Mouse (Mus musculus) gastrocnemius, adult 18-20 months (tissue): ENCODE results near the gene Slc25a26. TPM values are rescaled to one million over a fixed set of nuclear protein-coding genes. Genes with fewer than 3 reads are reported as not detected.

ENCODE experiments used
- DNase-seq: peaks from one replicate; pipeline ENCODE4 v3.0.0; 2021; ENCODE audit warnings: low spot score
- total RNA-seq, 2 experiments: library from RNA; stranded (reverse); gene quantifications; 2 replicates each; pipeline ENCODE4 v1.2.3; 2021

The Slc25a26 gene
- total RNA-seq, 2 experiments from 2014 or later = 15.4 to 18.1 TPM

DNA sequence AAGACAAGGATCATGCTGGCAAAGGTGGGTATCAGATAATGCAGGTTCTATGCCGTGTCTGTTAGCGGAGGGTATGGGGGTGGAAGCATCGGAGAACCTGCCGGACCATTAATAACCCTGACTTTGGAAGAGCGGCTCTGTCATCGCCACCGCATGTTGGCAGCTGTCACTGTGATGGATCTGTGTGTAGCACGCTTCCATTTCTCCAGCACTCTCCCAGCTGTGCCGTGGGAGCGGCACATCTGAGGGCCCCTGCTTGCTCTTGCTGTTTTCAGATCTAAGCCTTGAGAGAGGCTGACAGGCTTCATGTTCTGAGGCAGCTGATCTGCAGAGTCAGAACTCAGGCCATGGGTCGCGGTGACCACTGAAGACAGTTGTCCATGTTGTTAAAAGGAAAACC, 98.3 kb downstream of the Slc25a26 start:
- peak; percentile 46 for DNase-seq

DNA sequence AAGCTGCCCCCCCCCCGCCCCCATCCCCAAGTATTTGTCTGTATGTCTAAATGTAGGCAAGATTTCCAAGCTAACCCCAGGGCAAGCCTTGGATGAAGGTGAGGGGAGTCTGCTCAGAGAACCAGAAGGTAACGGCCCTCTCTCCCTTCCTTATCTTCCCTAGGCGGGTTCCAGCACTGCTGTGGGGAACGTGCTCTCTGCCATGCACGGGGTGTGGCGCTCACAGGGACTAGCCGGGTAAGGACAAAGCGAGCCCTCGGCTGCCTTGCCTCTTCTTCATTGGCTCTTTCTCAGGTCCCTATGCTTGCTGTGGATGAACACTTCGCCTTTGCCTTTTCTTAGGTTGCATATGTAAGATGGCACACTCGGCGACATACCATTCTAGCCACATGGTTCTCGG, 98.9 kb downstream of the Slc25a26 start:
- no peak for DNase-seq

DNA sequence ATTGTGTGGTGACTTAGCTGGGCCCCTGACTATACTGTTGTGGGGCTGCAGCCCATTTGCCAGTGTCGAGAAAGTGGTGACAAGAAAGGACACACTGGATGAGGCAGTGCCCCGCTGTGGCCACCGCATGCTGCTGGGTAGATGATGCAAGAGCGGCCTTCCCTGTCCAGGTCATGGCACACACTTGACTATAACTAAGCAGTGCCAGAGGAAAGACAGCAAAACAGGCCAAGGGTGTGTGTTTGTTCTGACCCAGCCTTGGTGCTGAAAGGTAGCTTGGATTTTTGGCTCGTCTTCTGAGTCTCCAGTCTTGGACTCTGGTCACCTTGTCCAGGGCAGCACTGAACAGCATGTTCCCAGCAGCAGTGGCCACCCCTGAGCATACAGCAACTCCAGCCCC, 101.0 kb downstream of the Slc25a26 start:
- peak; percentile 71 for DNase-seq

DNA sequence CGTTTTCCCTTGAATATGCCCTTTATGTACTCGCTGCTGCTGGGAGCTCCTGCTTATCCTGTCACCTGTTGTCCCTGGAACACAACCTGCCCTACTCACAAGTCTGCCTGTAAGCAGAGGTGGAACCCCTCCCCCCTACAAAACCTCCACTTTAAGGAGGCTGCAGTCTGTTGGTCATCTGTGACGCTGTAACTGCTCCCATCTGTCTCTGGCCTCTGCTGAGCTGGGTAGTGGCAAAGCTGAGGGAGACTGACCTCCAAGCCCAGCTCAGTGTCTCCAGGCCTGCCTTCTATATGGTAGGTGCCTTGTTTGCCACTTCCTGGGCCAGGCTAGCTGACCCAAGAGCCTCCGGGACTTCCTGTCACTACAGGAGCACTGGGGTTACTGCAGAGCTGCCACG, 101.7 kb downstream of the Slc25a26 start:
- DNase-seq = peak; percentile 28

DNA sequence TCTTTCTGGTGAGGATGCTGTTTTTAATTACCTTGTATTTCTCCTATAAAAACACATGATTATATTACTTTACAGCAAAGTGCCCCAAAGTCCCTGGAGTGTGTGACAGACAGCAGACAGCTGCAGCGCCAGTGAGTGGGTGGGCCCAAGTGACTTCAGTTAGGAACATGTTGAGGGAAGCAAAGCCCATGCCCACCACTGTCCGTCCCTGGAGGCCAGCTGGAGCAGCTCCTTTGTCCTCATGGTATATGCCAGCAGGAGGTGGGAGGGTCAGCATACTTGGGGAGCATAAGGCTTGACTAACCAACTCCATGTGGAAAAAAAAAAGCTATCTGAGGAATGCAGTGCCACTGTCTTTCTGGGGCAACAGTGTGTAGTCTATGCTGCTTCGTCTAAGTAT, 103.9 kb downstream of the Slc25a26 start:
- no peak for DNase-seq

DNA sequence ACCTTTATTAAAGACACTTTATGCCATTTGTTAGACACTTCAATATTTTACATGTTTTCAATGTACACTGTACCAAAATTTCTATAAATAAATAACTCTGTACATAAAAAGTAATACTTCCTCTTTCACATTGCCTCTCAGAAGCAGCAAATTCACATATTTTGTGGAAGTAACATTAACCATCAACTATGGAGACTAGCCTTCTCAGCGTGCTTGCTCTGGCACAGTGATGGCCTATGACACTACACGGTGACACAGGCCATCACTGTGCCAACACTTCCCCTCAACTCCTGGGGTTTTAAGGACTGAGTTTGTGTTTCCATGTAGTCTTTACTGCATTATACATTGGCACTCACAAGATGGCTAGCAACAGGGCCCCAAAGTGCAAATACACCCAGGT, 104.4 kb downstream of the Slc25a26 start:
- no peak for DNase-seq

DNA sequence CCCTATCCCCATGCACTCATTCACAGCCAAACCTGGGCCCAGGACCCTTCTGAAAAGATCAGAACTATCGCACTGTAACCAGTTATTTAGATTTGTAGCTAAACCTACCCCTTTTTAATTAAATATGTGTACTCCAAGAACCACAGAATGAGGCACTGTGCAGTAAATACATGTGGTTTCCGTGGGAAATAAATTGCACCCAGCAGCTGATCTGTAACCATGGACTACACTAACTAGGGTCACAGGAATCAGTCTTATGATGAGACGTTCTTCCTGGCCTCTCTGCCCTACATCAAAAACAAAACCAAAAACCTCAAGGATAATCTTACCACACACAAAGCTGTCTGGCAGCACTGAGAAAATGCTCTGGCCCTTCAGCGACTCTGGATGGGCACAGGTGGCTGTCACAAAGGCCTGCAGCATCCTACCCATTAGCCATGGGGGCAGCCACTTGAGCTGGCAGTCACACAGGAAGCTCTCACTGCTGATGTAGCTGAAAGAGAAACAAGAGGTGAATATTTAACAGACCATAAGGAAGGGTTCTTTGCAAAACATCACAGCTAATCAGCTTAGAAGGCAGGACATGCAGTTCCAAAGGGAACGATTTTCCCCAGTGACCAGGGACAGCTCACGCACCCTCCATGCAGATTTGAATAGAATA, 113.2 kb downstream of the Slc25a26 start:
- DNase-seq = no peak

DNA sequence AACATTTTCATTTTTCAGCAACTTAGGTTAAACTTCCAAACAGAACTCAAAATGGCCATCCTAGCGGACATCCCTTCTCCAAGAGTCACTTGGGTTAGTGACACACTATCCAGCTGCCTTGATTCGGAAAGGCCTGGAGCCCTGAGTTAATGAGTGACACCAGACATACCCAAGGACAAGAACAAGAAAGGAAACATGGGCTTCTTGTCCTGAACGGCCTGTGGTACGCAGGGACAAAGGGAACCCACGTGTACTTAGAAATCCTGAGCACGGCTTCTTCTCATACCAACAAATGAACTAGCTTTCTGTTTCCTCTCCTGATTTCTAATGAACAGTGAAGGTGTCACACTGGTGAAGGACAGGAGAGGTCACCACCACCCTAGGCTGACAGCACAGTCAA, 114.2 kb downstream of the Slc25a26 start:
- DNase-seq = no peak

DNA sequence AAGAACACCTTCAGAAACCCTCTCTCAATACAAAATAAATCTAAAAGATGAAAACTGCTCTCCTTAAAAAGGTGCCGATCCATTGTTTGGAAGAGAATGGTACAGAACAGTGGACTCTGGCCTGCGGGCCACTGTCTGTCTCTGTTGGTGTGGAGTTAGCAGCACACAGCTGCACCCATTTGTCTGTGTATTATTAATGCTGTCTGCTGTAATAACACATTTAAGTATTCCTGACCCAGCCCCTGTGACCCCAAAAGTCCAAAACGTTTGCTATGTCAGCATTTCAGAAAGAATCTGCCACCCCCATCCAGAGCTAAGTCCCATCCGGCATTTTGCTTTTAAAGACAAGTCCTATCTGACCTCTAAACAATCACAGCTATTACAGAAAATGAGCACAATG, 115.8 kb downstream of the Slc25a26 start:
- DNase-seq = no peak

DNA sequence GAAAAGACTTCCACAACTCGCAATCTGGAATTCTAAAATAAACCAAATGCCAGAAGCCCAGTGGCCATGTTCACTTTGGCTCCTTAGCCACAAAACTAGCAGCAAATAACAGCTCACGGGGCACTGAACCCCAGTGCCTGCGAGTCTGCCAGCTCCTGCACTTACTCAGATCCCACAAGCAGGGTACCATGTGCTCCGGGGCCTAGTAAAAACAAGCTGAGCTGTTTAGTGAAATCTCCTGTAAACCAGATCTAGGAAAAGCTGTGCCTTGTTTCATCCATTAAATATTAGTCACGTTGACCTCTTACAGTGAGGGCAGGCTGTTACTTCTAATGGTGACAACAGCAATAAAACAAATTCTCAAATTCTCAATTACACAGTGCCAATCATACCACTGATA, 118.5 kb downstream of the Slc25a26 start:
- DNase-seq = no peak

DNA sequence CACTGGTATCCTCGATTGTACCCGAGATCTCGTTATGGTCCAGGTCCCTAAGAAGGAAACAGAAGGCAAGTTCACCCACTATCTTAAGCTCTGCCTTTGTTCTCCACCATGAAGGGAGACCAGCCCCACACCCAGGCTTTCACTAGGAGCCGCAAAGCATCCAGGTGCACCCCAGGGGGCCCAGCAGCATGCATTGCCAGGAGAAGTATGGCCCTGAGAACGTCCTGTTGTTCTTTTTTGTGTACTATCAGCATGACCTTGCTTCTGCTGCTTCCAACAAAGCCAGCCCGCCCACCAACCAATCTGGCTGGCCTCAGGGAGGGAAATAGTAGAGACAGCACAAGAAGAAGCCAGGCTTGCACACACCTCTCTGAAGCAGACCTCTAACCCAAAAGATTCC, 120.2 kb downstream of the Slc25a26 start:
- no peak for DNase-seq

DNA sequence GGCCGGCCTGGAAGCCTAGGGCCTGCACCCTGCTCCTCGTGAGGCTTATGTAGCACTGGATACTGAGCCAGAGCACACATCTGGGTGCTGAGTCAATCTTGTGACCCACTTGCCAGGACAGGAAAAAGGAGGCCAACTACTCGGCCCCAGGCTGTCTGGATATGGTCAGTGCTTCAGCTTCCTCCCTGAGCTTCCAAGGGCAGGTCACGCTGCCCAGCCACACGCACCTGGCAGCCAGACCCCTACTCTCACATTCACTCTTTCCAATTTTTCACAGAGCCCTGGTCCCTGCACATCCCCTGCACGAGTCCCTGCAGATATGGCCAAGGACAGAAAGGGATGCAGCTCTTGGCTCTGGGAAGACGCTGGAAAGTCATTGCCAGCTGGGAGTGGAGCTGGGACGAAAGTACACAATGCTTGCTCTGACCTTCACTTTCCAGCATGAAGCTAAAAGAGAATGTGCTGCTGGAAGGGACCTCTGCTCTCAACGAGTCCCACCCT, 120.7 kb downstream of the Slc25a26 start:
- DNase-seq = peak; percentile 86

DNA sequence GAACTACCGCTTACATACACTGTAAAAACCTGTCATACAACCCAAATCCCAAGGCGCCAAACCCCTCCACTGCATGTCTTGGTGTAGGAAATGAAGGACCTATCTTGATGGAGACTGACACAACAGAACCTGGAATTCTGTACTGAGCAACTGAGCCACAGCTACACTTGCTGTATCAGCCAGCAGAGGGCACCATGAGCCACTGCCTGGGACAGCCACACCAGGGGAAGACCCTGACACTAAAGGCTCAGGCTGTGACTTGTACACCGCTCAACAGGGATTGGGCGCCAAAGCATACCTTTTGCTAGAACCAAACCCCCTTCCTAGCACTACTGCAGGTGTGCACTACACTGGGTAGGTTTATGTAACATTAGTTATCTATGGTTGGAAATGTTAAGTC, 122.9 kb downstream of the Slc25a26 start:
- peak; percentile 83 for DNase-seq

DNA sequence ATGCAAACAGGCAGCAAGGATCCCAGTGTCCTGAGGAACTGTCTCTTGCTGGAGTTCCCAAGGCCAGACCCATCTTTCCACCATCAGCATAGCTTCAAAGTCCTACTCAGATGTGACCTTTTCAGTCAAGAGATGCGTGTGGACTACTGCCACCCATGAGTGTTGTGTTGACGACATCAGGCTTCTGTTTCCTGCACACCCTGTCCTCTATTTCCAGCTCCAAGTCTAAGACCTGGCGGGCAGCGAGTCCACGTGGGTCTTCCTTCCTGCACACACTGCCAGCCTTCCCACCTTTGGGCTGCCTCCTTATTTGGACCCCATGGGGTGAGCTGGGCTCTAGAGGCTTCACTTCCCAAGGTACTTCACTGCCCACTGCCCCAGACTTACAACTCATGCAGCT, 124.4 kb downstream of the Slc25a26 start:
- DNase-seq = peak; percentile 59

DNA sequence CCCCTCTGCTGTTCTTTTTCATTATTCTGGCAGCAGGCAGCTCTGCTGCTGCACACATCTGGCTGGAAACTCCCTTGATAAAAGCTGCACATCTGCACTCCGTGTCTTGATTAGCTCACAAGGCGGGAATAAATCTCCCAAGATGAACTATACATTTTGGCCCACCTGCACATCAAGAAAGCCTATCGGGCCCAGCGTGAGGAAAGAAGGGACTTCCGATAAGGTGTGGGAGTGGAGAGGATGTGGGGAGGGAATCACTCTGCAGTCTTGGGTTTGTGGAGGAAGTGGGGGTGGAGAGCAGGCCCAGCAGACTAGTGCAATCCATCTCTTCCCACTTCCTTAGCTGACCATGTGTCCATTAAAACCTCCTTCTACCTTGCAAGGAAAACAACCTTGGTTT, 125.8 kb downstream of the Slc25a26 start:
- DNase-seq = no peak

DNA sequence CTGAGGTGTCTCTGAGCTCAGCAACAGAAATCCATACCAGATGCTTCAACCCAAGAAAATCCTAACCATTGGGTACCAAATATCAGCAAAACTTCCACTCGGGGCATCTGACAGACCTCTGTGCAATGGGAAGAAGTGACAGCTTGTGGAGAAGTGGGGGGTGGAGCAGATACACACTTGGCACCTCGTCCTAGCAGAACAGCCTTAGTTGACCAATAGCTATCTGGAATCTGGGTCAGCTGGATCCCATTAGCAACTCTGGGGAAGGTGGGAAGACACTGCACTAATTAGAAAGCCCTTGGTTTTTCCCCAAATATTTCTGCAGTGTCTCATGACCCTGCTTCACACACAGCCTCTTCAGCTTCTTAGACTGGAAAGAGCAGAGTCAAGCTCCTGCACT, 126.7 kb downstream of the Slc25a26 start:
- no peak for DNase-seq

DNA sequence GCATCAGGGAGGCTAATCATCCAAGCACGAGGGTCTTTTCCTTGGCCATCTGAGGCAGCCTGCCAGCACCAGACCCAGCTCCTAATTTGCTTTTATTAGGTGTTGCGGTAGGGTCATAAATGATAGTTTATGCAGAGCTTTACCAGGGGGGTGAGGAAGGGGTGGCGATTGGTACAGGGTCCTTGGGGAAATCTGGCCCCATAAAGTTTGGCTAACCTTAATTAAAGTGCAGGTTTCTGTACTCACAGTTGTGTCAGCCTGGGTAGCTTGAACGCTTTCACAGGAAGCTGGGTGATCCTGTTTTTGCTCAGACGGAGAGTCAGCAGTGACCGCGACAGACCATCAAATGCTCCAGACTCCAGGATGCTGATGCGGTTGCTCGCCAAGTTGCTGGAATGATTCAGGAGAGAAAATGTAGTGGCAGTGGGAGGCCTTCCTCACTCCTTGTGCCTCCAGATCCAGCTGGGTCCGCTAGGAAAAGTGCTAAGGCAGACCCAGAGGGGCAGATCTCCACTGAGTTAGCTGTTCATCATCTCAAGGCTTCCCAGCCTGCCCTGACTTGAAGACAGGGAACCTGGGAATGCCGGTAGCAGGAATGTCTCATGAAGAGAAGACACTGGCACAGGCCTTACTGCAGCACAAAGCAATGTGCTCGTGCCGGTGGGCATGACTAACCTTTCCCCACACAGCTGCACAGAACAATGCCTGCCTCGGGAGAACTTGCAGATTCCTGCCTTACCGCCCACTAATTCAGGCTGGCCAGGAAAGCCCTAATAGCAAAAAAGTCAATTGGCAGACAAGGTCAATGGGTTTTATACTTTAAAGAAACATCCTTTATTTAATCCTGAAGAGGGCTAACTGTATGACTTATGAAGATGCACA, 127.8 kb downstream of the Slc25a26 start:
- no peak for DNase-seq

DNA sequence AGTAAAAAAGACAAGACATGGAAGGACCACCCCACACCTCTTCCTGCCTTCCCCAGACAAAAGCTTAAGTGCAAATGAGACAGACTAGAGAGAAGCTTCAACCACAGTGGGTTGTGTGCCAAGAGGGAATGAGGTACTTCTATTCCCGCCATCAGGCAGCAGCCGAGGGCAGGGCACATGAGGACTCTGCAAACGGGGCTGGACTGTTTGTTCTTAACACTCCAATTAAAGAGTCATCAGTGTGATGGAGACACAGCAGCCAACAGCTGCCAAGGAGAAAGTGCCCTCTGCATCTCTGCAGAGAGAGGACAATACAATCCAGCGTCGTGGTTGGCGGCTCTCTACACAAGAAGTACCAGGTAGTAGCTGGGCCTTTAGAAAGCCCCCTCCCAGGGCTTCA, 128.7 kb downstream of the Slc25a26 start:
- DNase-seq = no peak

DNA sequence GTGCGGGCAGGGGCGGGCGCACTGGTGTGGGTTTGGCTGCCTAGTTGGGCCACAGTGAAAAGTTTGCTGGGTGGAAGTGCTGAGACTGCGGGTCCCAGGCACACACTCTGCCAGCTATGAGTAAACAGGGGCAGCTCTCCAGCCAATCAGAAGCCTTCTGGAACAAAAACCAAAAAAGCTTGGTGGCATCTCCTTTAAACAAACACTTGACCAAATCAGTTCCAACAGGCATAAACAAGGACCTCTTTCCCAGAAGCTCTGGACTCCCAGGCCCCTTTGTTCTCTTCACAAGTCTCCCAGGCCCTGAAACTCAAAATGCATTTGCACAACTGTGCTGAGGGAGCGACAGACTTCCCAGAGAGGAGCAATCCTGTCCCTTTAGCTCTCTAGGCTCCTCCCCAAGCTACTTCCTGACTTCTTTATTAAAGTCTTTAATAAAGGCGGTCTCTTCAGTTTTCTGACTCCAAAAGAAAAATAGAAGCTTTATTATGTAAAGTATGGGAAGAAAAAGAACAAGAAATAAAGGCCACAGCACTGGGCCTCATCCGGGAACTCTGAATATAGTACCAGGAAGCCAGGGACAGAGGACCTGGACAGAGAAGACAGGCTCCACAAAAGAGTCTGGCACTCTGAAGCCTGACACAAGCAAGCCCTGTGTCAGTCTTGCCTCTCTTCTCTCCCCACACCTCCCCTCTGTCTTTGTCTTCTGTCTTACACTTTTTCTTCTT, 131.1 kb downstream of the Slc25a26 start:
- DNase-seq = no peak

DNA sequence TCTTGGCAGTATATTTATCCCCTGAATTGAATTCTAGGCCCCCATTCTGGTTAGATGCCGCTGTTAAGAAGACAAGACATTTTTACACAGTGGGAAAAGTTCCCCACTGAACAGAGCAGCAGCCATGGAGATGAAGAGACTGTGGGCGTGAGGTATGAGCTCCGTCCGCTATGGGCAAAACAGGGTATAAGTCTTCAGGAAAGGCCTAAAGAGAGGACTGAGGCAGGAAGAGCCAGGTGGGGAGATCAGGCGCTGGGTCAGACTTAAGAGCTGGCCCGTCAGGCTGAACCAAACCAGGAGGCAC, 131.6 kb downstream of the Slc25a26 start:
- no peak for DNase-seq

DNA sequence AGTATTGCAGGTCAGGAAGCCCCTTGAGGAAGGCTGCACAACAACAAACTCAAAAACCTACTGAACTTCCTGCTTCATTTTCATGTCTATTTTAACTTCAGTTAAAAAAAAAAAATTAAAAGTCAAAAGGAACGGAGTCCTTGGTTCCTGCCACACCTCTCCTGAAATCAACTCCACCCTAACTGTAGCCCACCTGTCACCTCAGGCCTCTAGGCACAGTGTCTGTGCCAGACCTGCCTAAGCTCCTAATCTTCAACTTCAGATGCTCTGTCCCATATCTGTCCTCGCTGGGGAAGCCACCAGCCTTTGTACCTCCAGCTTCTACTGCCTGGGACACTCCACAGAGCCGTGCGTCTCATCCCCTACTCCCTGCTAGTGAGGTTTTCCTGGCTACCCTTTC, 134.1 kb downstream of the Slc25a26 start:
- no peak for DNase-seq

DNA sequence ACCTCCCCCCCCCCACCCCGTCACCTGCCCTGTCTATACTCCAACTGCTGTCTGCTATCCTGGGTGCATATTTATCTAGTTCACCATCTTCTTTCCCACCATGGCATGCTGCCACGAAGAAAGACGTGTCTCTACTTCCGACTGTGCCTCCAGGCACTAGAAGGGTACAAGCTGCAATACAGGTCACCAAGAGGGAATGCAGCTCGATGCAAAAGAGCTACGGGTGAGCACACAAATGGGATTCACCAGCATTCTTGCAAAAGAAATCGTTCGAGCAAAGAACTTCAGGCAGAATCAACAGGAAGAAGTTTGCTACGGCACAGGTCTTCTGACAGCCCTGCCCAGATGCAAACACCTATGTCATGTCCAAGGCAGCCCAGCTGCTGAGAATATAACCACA, 134.6 kb downstream of the Slc25a26 start:
- DNase-seq = no peak
